Mouse (Mus musculus): ENCODE measurements around the gene Usp42.

Gene Usp42

GRCm38 (mm10) chr5:143690392-143690791 lies 41.7 kb downstream of the Usp42 start:
- DNase-seq (ENCODE audit: low spot score), result no peak

- DNase-seq (ENCODE audit: low spot score), result no peak
These were observed 44.5 kb downstream of the Usp42 start for GRCm38 (mm10) chr5:143687589-143687988.

- DNase-seq (ENCODE audit: low spot score), result no peak
These were observed 45.6 kb downstream of the Usp42 start for GRCm38 (mm10) chr5:143686456-143686855.

- no peak for DNase-seq (ENCODE audit: low spot score)
These were observed 47.1 kb downstream of the Usp42 start for GRCm38 (mm10) chr5:143684911-143685390.

GRCm38 (mm10) chr5:143683696-143684095 lies 48.4 kb downstream of the Usp42 start:
- no peak for DNase-seq (ENCODE audit: low spot score)

- DNase-seq (ENCODE audit: low spot score), result no peak
These were observed 52.4 kb downstream of the Usp42 start for GRCm38 (mm10) chr5:143679654-143680053.

- no peak for DNase-seq (ENCODE audit: low spot score)
These were observed 53.3 kb downstream of the Usp42 start for GRCm38 (mm10) chr5:143678634-143679271.

- no peak for DNase-seq (ENCODE audit: low spot score)
These were observed 54.7 kb downstream of the Usp42 start for GRCm38 (mm10) chr5:143677363-143677762.

- no peak for DNase-seq (ENCODE audit: low spot score)
These were observed 55.7 kb downstream of the Usp42 start for GRCm38 (mm10) chr5:143676218-143676985.

GRCm38 (mm10) chr5:143674576-143674975 lies 57.5 kb downstream of the Usp42 start:
- DNase-seq (ENCODE audit: low spot score), result no peak

GRCm38 (mm10) chr5:143670740-143671415 lies 61.2 kb downstream of the Usp42 start:
- no peak for DNase-seq (ENCODE audit: low spot score)

GRCm38 (mm10) chr5:143669839-143670238 lies 62.2 kb downstream of the Usp42 start:
- DNase-seq (ENCODE audit: low spot score), result peak; percentile 40

- DNase-seq (ENCODE audit: low spot score), result no peak
These were observed 62.7 kb downstream of the Usp42 start for GRCm38 (mm10) chr5:143669393-143669792.

GRCm38 (mm10) chr5:143668884-143669283 lies 63.2 kb downstream of the Usp42 start:
- DNase-seq (ENCODE audit: low spot score), result no peak

GRCm38 (mm10) chr5:143666015-143666414 lies 66.1 kb downstream of the Usp42 start:
- no peak for DNase-seq (ENCODE audit: low spot score)

- no peak for DNase-seq (ENCODE audit: low spot score)
These were observed 66.5 kb downstream of the Usp42 start for GRCm38 (mm10) chr5:143665561-143665960.

- DNase-seq (ENCODE audit: low spot score), result no peak
These were observed 68.9 kb downstream of the Usp42 start for GRCm38 (mm10) chr5:143663074-143663687.
